Comparison of ENCODE assay signal across 9 mouse cellular contexts in genomic region chr2:157027106-157028008, GRCm38 (mm10). TPM values are rescaled to one million over a fixed set of nuclear protein-coding genes. Genes with fewer than 3 reads are reported as not detected.
A peak's percentile ranks its signal among the peaks of the same experiment; 100 is the strongest.
DNase-seq lines count a peak whose midpoint lies in the region; ATAC-seq and TF ChIP-seq lines count a peak whose summit lies in the region.
"Had no signal": no experiment of that assay in that cellular context is flagged by ENCODE, and none has a peak within 500 bp of the region (broad histone marks: within the 10 kb centered on the region; RNA-seq: fewer than 3 reads in every experiment).

No protein-coding gene starts in this region.

- H3K36me3 ChIP-seq in lung, embryonic 15.5 days, result peaks cover 88% of the 10 kb centered on the region
- H3K36me3 ChIP-seq in lung, postnatal 0 days (ENCODE audit: insufficient read depth, low read length), result peaks cover 61% of the 10 kb centered on the region
- peaks cover 99% of the 10 kb centered on the region for H3K36me3 ChIP-seq in limb, embryonic 10.5 days

- WGBS in lung, embryonic 15.5 days, result 83% methylated on average over 21 of the region's 21 CpGs
- WGBS in lung, postnatal 0 days, result 79% methylated on average over 20 of the region's 21 CpGs
- WGBS in limb, embryonic 10.5 days, result 93% methylated on average over 21 of the region's 21 CpGs

- no peaks in the 10 kb centered on the region for H3K27me3 ChIP-seq in lung, embryonic 15.5 days
- no peaks in the 10 kb centered on the region for H3K27me3 ChIP-seq in lung, postnatal 0 days (replicated peaks; ENCODE audit: insufficient read depth, low read length)
- H3K27me3 ChIP-seq in limb, embryonic 10.5 days (ENCODE audit: low read depth, poor library complexity, severe bottlenecking), result no peaks in the 10 kb centered on the region

- no peak for DNase-seq in lung, postnatal 0 days (ENCODE audit: low spot score)
- peak; percentile 83 to 89 for DNase-seq in cerebellum, postnatal 25 days
- peak; percentile 29 to 46 for DNase-seq in heart, postnatal 36 days
- no peak for DNase-seq in limb, embryonic 10.5 days (ENCODE audit: low spot score)
- DNase-seq in ovary, adult 18-20 months (ENCODE audit: low spot score), result no peak
- no peak for DNase-seq in lung, postnatal 14 days

- no peaks in the 10 kb centered on the region for H3K4me1 ChIP-seq in lung, embryonic 15.5 days
- H3K4me1 ChIP-seq in lung, postnatal 0 days (ENCODE audit: insufficient read depth, low read depth, low read length), result no peaks in the 10 kb centered on the region
- H3K4me1 ChIP-seq in limb, embryonic 10.5 days, result no peaks in the 10 kb centered on the region

- TF ChIP-seq EP300 in lung, postnatal 0 days (IDR thresholded peaks at IDR 0.05), result no peak

- TF ChIP-seq CTCF in lung, postnatal 0 days (IDR thresholded peaks at IDR 0.05), result no peak

- peak; percentile 23; the same call in 1 of the 2 replicates for ATAC-seq in lung, embryonic 15.5 days (ENCODE audit: borderline replicate concordance, extremely low read depth, low FRiP score, low TSS enrichment)
- no peak for ATAC-seq in lung, postnatal 0 days
- ATAC-seq in megakaryocyte progenitor cell, adult 5-6 weeks (replicated peaks; ENCODE audit: poor library complexity), result peak; percentile 69

- intact Hi-C loops in heart, postnatal 36 days (cut with DNase I), result loop anchor here (2.0 kb wide), 1 partner anchor 123 kb away; no protein-coding TSS in a partner anchor

- H3K27ac ChIP-seq in lung, embryonic 15.5 days, result no peak overlapping the region
- no peak overlapping the region for H3K27ac ChIP-seq in lung, postnatal 0 days (ENCODE audit: low read length)
- no peak overlapping the region; the same call in 1 of the 2 replicates for H3K27ac ChIP-seq in limb, embryonic 10.5 days

- no peak overlapping the region for H3K4me2 ChIP-seq in lung, embryonic 15.5 days
- H3K4me2 ChIP-seq in lung, postnatal 0 days (replicated peaks; ENCODE audit: low read depth, low read length), result no peak overlapping the region

- no peak overlapping the region for H3K4me3 ChIP-seq in lung, embryonic 15.5 days
- H3K4me3 ChIP-seq in lung, postnatal 0 days (ENCODE audit: low read depth, low read length), result no peak overlapping the region
- H3K4me3 ChIP-seq in limb, embryonic 10.5 days, result no peak overlapping the region

- H3K9ac ChIP-seq in lung, embryonic 15.5 days, result no peak overlapping the region
- no peak overlapping the region for H3K9ac ChIP-seq in lung, postnatal 0 days (replicated peaks; ENCODE audit: low read depth)

- H3K9me3 ChIP-seq in lung, embryonic 15.5 days, result no peaks in the 10 kb centered on the region
- H3K9me3 ChIP-seq in lung, postnatal 0 days (ENCODE audit: low read length), result no peaks in the 10 kb centered on the region; the same call in 1 of the 2 replicates
- H3K9me3 ChIP-seq in limb, embryonic 10.5 days (replicated peaks), result peaks cover 6% of the 10 kb centered on the region; the same call in 1 of the 2 replicates

RNA-seq across cellular contexts. Expression of gene Dsn1, which starts 20.4 kb away (rescaled TPM):
- polyA plus RNA-seq in lung, embryonic 15.5 days (2015; fragmentation: Nextera tagmentation; extraction: Ambion mirVana), result 39.0 and 40.9 TPM in 2 replicates
- polyA plus RNA-seq in lung, postnatal 0 days (2015; fragmentation: Nextera tagmentation; extraction: Ambion mirVana), result 7.2 and 9.5 TPM in 2 replicates
- 1 to 10 TPM; 1.6 to 2.2 TPM for total RNA-seq in heart, postnatal 36 days (2021)
- total RNA-seq in megakaryocyte progenitor cell, adult 5-6 weeks (2015), result 15.0 and 17.1 TPM in 2 replicates
- total RNA-seq in megakaryocyte progenitor cell, adult 5-6 weeks (2017), result 68.2 and 78.2 TPM in 2 replicates
- 51.3 and 61.5 TPM in 2 replicates for polyA plus RNA-seq in limb, embryonic 10.5 days (2016; fragmentation: Nextera tagmentation; extraction: Ambion mirVana)

RNA-seq across cellular contexts. Expression of gene Ndrg3, which starts 35.5 kb away (rescaled TPM):
- 43.2 and 49.7 TPM in 2 replicates for polyA plus RNA-seq in lung, embryonic 15.5 days (2015; fragmentation: Nextera tagmentation; extraction: Ambion mirVana)
- 22.8 and 25.4 TPM in 2 replicates for polyA plus RNA-seq in lung, postnatal 0 days (2015; fragmentation: Nextera tagmentation; extraction: Ambion mirVana)
- total RNA-seq in heart, postnatal 36 days (2021), result 10 to 100 TPM; 20.0 to 24.9 TPM
- total RNA-seq in megakaryocyte progenitor cell, adult 5-6 weeks (2015), result 24.9 and 27.1 TPM in 2 replicates
- total RNA-seq in megakaryocyte progenitor cell, adult 5-6 weeks (2017), result 24.2 and 28.5 TPM in 2 replicates
- polyA plus RNA-seq in limb, embryonic 10.5 days (2016; fragmentation: Nextera tagmentation; extraction: Ambion mirVana), result 37.5 and 40.4 TPM in 2 replicates

RNA-seq across cellular contexts. Expression of gene Soga1, which starts 51.7 kb away (rescaled TPM):
- 4.1 and 5.1 TPM in 2 replicates for polyA plus RNA-seq in lung, embryonic 15.5 days (2015; fragmentation: Nextera tagmentation; extraction: Ambion mirVana)
- 2.5 and 3.1 TPM in 2 replicates for polyA plus RNA-seq in lung, postnatal 0 days (2015; fragmentation: Nextera tagmentation; extraction: Ambion mirVana)
- total RNA-seq in heart, postnatal 36 days (2021), result 10 to 100 TPM; 11.5 to 13.4 TPM
- 1.9 and 2.9 TPM in 2 replicates for total RNA-seq in megakaryocyte progenitor cell, adult 5-6 weeks (2015)
- 2.3 and 2.4 TPM in 2 replicates for total RNA-seq in megakaryocyte progenitor cell, adult 5-6 weeks (2017)
- 5.3 and 5.7 TPM in 2 replicates for polyA plus RNA-seq in limb, embryonic 10.5 days (2016; fragmentation: Nextera tagmentation; extraction: Ambion mirVana)

RNA-seq across cellular contexts. Expression of gene Tldc2, which starts 59.5 kb away (rescaled TPM):
- not detected in 2 replicates for polyA plus RNA-seq in lung, embryonic 15.5 days (2015; fragmentation: Nextera tagmentation; extraction: Ambion mirVana)
- polyA plus RNA-seq in lung, postnatal 0 days (2015; fragmentation: Nextera tagmentation; extraction: Ambion mirVana), result not detected in 2 replicates
- not detected for total RNA-seq in heart, postnatal 36 days (2021)
- total RNA-seq in megakaryocyte progenitor cell, adult 5-6 weeks (2015), result not detected in 2 replicates
- total RNA-seq in megakaryocyte progenitor cell, adult 5-6 weeks (2017), result not detected in 2 replicates
- not detected in 2 replicates for polyA plus RNA-seq in limb, embryonic 10.5 days (2016; fragmentation: Nextera tagmentation; extraction: Ambion mirVana)
- polyA plus RNA-seq: gonadal fat pad, adult 2 months had no signal

Comparison
In these comparisons a context has a peak if more than half of its experiments do, and no peak if none do; other contexts are left out.
1. DNase-seq: peak in cerebellum, postnatal 25 days (2 of 2) and heart, postnatal 36 days (2 of 2); none in lung, postnatal 0 days (single experiment), limb, embryonic 10.5 days (single experiment), ovary, adult 18-20 months (single experiment) and lung, postnatal 14 days (single experiment).